Mouse (Mus musculus) liver, postnatal 0 days (tissue): ENCODE measurements at regions not wholly inside any gene's neighbourhood (a gene's known extent, or its start where the extent isn't known, plus 50 kb on each side); places are given as distances from the start of the nearest gene placed in this dataset.

ENCODE experiments used
- CTCF ChIP-seq: sonication (generic); IDR thresholded peaks from 2 replicates; pipeline ENCODE4 v1.5.1; 2016; ENCODE audit warnings: antibody characterized with exemption, low read depth
- EP300 ChIP-seq: IDR thresholded peaks from 2 replicates; pipeline ENCODE4 v1.6.1; 2016; ENCODE audit warnings: antibody characterized with exemption, low read depth, mild to moderate bottlenecking

- TF ChIP-seq EP300, result no peak
- no peak for TF ChIP-seq CTCF
These were observed 398.7 kb downstream of the Insc start for GRCm38 (mm10) chr7:115142163-115142562.
